Mouse (Mus musculus) kidney, adult 2 months (tissue): ENCODE results near the gene Xntrpc. TPM values are rescaled to one million over a fixed set of nuclear protein-coding genes. Genes with fewer than 3 reads are reported as not detected.

Experiments used
- DNase-seq: peaks from one replicate; pipeline ENCODE4 v3.0.0; 2021
- H3K27ac ChIP-seq: fragments of 200-500 bp; 2 replicates; pipeline ENCODE4 v1.5.1; 2012; ENCODE audit warnings: low read depth, low read length, control low read depth, inconsistent platforms; ENCODE audit not compliant: insufficient read depth
- H3K27me3 ChIP-seq: fragments of 200-500 bp; replicated peaks from 2 replicates; pipeline ENCODE4 v1.6.1; 2012; ENCODE audit warnings: mild to moderate bottlenecking, moderate library complexity, low read length, inconsistent platforms; ENCODE audit not compliant: control insufficient read depth, insufficient read depth
- H3K36me3 ChIP-seq: fragments of 200-500 bp; 2 replicates; pipeline ENCODE4 v1.6.1; 2012; ENCODE audit warnings: mild to moderate bottlenecking, moderate library complexity, low read length, inconsistent platforms; ENCODE audit not compliant: control insufficient read depth, insufficient read depth
- H3K4me1 ChIP-seq: fragments of 200-500 bp; 2 replicates; pipeline ENCODE4 v1.6.1; 2011; ENCODE audit warnings: low read length; ENCODE audit not compliant: control insufficient read depth, insufficient read depth
- H3K4me3 ChIP-seq: fragments of 200-500 bp; 2 replicates; pipeline ENCODE4 v1.5.1; 2011; ENCODE audit warnings: mild to moderate bottlenecking, low read depth, low read length, control low read depth; ENCODE audit not compliant: insufficient read depth
- CTCF ChIP-seq: fragments of 200-500 bp; conservative IDR thresholded peaks from 2 replicates; pipeline ENCODE4 v1.5.1; 2011; ENCODE audit warnings: low read depth, mild to moderate bottlenecking, control low read depth, low read length, moderate library complexity, mixed read lengths; ENCODE audit not compliant: insufficient read depth, insufficient read length
- POLR2A ChIP-seq: fragments of 200-500 bp; IDR thresholded peaks from one replicate; pipeline ENCODE4 v1.6.1; 2011; ENCODE audit warnings: low read depth, low read length, control low read depth
- WGBS: fragments of 180-500 bp; shearing (Covaris S2); methylation state at CpG from one replicate; pipeline ENCODE4 v1.1.7; 2018; 5-methylcytosine and 5-hydroxymethylcytosine counted together
- polyA plus RNA-seq: library from polyadenylated mRNA; depleted of rRNA; stranded (reverse); fragments of >200 nt; gene quantifications from 2 replicates; pipeline ENCODE4 v1.2.3, GENCODE M21; 2012

Gene Xntrpc
- polyA plus RNA-seq, 1 experiment, result 1.8 TPM

GRCm38 (mm10) chr7:102080311-102080710 lies 14.8 kb downstream of the Xntrpc start:
- peak; percentile 48 for DNase-seq
- Histone ChIP-seq H3K36me3 (0 out of 2 replicates have a peak, but pooled peaks cover 2% of the 10 kb centered on the region), H3K27me3 (no peaks in the 10 kb centered on the region), H3K4me3 (peak overlapping the region; percentile 35; the same call in 1 of the 2 replicates), H3K27ac (peak overlapping the region; percentile 5; the same call in 1 of the 2 replicates), H3K4me1 (no peaks in the 10 kb centered on the region)
- TF ChIP-seq CTCF (no peak), POLR2A (no peak)
- 51% methylated on average over 8 of the region's 8 CpGs for WGBS

DNA sequence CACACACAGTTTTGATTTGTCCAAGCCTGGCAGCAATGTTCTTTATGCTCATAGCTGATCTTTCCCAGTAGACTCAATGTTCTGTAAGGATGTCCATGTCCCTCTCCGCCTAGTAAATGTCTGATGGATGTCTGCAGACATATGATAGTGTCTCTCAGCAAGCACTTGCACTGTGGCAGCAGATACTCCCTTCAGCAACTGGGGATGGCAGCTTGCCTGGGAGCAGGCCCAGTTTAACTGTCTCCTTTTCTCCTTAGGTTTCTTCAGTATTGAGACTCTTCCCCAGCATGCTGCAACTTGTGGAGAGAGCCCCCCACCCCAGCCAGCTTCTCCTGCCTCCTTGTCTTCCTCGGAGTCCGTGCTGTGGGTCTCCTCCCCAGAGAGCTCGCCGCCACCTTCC lies 16.3 kb downstream of the Xntrpc start:
- Histone ChIP-seq H3K4me1 (no peaks in the 10 kb centered on the region), H3K36me3 (0 out of 2 replicates have a peak, but pooled peaks cover 2% of the 10 kb centered on the region), H3K27me3 (no peaks in the 10 kb centered on the region), H3K27ac (no peak overlapping the region), H3K4me3 (no peak overlapping the region)
- TF ChIP-seq CTCF (no peak), POLR2A (no peak)
- WGBS, result 94% methylated on average over 5 of the region's 5 CpGs
- no peak for DNase-seq

GRCm38 (mm10) chr7:102082816-102083215 lies 17.3 kb downstream of the Xntrpc start, which contains the start of gene Trpc2:
Gene Trpc2 (plus strand): TSS chr7:102083116.
- Histone ChIP-seq H3K4me1 (no peaks in the 10 kb centered on the region), H3K4me3 (no peak within 1 kb of the TSS), H3K27me3 (no peaks in the 10 kb centered on the region), H3K36me3 (0 out of 2 replicates have a peak, but pooled peaks cover 2% of the 10 kb centered on the region), H3K27ac (no peak within 1 kb of the TSS)
- DNase-seq, result no peak
- WGBS, result 86% methylated on average over 5 of the region's 5 CpGs
- no peak for TF ChIP-seq CTCF
- TF ChIP-seq POLR2A, result no peak

DNA sequence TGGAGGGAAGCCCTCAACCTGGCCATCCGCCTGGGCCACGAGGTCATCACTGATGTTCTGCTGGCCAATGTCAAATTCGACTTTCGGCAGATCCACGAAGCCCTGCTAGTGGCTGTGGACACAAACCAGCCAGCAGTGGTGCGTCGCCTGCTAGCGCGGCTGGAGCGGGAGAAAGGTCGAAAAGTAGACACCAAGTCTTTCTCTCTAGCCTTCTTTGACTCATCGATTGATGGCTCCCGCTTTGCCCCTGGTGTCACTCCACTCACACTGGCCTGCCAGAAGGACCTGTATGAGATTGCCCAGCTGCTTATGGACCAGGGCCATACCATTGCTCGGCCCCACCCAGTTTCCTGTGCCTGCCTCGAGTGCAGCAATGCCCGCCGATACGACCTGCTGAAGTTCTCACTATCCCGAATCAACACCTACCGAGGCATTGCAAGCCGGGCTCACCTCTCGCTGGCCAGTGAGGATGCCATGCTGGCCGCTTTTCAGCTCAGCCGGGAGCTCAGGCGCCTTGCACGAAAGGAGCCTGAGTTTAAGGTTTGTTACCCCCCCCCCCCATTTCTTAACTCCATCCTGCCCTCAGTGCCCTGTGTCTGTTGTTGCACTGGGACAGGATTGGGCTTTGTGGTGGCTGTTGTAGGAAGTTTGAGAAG lies 18.7 kb downstream of the Xntrpc start:
- H3K27ac ChIP-seq, result no peak overlapping the region
- 86% methylated on average over 26 of the region's 26 CpGs for WGBS
- no peak for DNase-seq
- H3K27me3 ChIP-seq, result no peaks in the 10 kb centered on the region
- 0 out of 2 replicates have a peak, but pooled peaks cover 2% of the 10 kb centered on the region for H3K36me3 ChIP-seq
- no peaks in the 10 kb centered on the region for H3K4me1 ChIP-seq
- H3K4me3 ChIP-seq, result no peak overlapping the region
- no peak for TF ChIP-seq POLR2A

GRCm38 (mm10) chr7:102087336-102087735 lies 21.8 kb downstream of the Xntrpc start:
- Histone ChIP-seq H3K4me3 (no peak overlapping the region), H3K36me3 (no peaks in the 10 kb centered on the region), H3K27ac (no peak overlapping the region), H3K4me1 (no peaks in the 10 kb centered on the region), H3K27me3 (no peaks in the 10 kb centered on the region)
- 79% methylated on average over 4 of the region's 4 CpGs for WGBS
- no peak for TF ChIP-seq POLR2A
- TF ChIP-seq CTCF, result no peak
- DNase-seq, result no peak

DNA sequence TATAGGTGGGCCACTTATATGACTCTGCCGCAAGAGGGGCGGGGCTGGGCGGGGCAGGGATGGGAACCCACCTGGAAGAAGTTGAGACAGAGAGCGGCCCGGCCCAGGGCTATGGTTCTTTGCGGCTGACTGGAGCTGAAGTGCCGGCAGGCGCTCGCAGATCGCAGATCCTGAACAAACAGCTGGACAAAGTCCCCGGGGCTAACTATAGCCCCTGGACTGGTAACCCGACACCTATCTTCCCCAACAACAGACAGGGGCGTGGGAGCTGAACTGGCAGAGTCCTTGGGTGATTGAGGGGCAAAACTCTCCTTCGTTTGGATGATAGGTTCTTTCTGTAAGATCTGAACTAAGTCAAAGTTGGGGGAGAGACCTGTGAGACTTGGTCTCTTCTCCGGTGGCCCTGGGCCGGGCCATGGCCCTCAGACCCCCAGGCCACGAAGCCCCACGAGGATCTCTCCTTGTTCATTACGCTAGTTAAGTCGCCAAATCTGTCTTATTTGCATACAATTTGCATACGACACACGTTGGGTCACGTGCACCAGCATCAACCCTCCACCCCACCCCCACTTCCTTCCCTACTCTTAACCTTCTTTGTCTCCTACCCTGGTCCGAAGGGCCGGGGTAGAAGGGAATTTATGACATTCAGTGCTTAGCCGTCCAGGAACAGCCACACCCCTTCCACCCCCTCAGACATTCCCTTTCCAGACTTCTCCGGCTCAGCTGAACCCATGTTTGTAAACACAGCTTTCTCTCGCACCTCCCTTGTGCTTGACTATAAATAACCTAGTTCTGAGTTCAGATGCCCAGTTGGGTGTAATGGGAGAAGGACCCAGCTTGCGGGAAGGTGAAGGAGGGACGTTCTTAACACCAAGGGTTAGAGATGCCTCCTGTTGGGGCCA lies 34.5 kb downstream of the Xntrpc start:
- H3K27ac ChIP-seq, result no peak overlapping the region
- H3K27me3 ChIP-seq, result no peaks in the 10 kb centered on the region
- H3K4me1 ChIP-seq, result peaks cover 4% of the 10 kb centered on the region; the same call in 1 of the 2 replicates
- H3K4me3 ChIP-seq, result peak overlapping the region; percentile 37
- peak; percentile 26 for DNase-seq
- 9% methylated on average over 30 of the region's 30 CpGs for WGBS
- no peak for TF ChIP-seq CTCF
- no peaks in the 10 kb centered on the region for H3K36me3 ChIP-seq

DNA sequence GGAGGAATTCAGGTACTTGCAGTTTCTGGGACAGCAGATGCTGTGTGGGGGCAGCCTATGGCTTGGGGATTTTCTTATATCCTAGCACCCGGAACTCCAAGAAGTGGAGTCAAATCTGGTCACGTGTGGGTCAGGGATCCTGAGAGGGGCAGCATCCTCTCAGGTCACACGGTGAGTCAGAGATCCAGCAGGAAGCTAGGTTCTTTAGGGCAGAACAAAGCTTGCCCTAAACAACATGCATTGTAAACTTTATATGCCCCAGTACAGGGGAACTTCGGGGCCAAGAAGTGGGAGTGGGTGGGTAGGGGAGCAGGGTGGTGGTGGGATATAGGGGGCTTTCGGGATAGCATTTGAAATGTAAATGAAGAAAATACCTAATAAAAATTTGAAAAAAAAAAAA lies 35.4 kb downstream of the Xntrpc start:
- Histone ChIP-seq H3K4me1 (peaks cover 4% of the 10 kb centered on the region; the same call in 1 of the 2 replicates), H3K4me3 (no peak overlapping the region), H3K27me3 (no peaks in the 10 kb centered on the region), H3K36me3 (no peaks in the 10 kb centered on the region), H3K27ac (no peak overlapping the region)
- TF ChIP-seq POLR2A (no peak), CTCF (no peak)
- DNase-seq, result no peak
- 65% methylated on average over 5 of the region's 5 CpGs for WGBS
